Mouse (Mus musculus) liver, adult 2 months (tissue): ENCODE measurements around the gene Cd82.

Experiments
- CTCF ChIP-seq: fragments of 200-500 bp; IDR thresholded peaks from 2 replicates; pipeline ENCODE4 v1.5.1; 2011; ENCODE audit warnings: low read depth, low read length, control low read depth
- POLR2A ChIP-seq: fragments of 200-500 bp; IDR thresholded peaks from 2 replicates; pipeline ENCODE4 v1.6.1; 2011; ENCODE audit warnings: low read length, control low read depth; ENCODE audit not compliant: insufficient read depth; ENCODE audit errors: extremely low read depth

GRCm38 (mm10) chr2:93414163-93414562, 48.8 kb downstream of the Cd82 start:
- TF ChIP-seq CTCF (no peak), POLR2A (no peak)
